14 mouse cellular contexts compared by ENCODE assay signal in genomic region chr17:91216429-91216828, GRCm38 (mm10).
DNase-seq lines count a peak whose midpoint lies in the region; ATAC-seq lines count a peak whose summit lies in the region.
"Had no signal": no experiment of that assay in that cellular context is flagged by ENCODE, and none has a peak within 500 bp of the region (broad histone marks: within the 10 kb centered on the region; RNA-seq: fewer than 3 reads in every experiment).

No protein-coding gene starts in this region.

- intact Hi-C loops in heart, postnatal 25 days (cut with DNase I): no loop called here

- H3K36me3 ChIP-seq in kidney, embryonic 15.5 days: no peaks in the 10 kb centered on the region
- H3K36me3 ChIP-seq: heart, embryonic 13.5 days had no signal

- peak; percentile 10 for DNase-seq in kidney, postnatal 14 days
- DNase-seq in right cerebral cortex, postnatal 10 days (ENCODE audit: low spot score in 2 of 2): peak; percentile 25 to 40
- no peak for DNase-seq in right cerebral cortex, postnatal 25 days
- peak; percentile 42 for DNase-seq in adrenal gland, postnatal 10 days
- DNase-seq in mesoderm, embryonic 11.5 days (ENCODE audit: low read depth, low spot score): peak; percentile 6
- no peak for DNase-seq in heart, postnatal 25 days (ENCODE audit: low spot score)
- DNase-seq: cerebellum, adult 9-10 months; forebrain, postnatal 0 days; thymus, postnatal 25 days had no signal

- no peak for ATAC-seq in kidney, embryonic 15.5 days (replicated peaks; ENCODE audit: low FRiP score)
- ATAC-seq in megakaryocyte, adult 5-6 weeks (ENCODE audit: poor library complexity, severe bottlenecking): no peak
- ATAC-seq: forebrain, postnatal 0 days; Patski had no signal

- H3K27me3 ChIP-seq in kidney, embryonic 15.5 days: no peaks in the 10 kb centered on the region
- H3K27me3 ChIP-seq: heart, embryonic 13.5 days; Patski had no signal

- H3K4me2 ChIP-seq in kidney, embryonic 15.5 days: no peak overlapping the region
- H3K4me2 ChIP-seq: heart, embryonic 13.5 days had no signal

- no peak overlapping the region for H3K9ac ChIP-seq in kidney, embryonic 15.5 days
- H3K9ac ChIP-seq: forebrain, postnatal 0 days; heart, embryonic 13.5 days; liver, embryonic 14.5 days had no signal

- H3K4me3 ChIP-seq in kidney, embryonic 15.5 days (replicated peaks): no peak overlapping the region
- H3K4me3 ChIP-seq: heart, embryonic 13.5 days had no signal

- H3K4me1 ChIP-seq in kidney, embryonic 15.5 days: no peaks in the 10 kb centered on the region
- H3K4me1 ChIP-seq: heart, embryonic 13.5 days had no signal

- no peaks in the 10 kb centered on the region for H3K9me3 ChIP-seq in kidney, embryonic 15.5 days (replicated peaks)
- H3K9me3 ChIP-seq: heart, embryonic 13.5 days had no signal

- H3K27ac ChIP-seq in kidney, embryonic 15.5 days: no peak overlapping the region
- H3K27ac ChIP-seq: heart, embryonic 13.5 days; liver, embryonic 14.5 days had no signal

Comparison
In these comparisons a context has a peak if more than half of its experiments do, and no peak if none do; other contexts are left out.
1. DNase-seq: peak in kidney, postnatal 14 days (single experiment), right cerebral cortex, postnatal 10 days (2 of 2), adrenal gland, postnatal 10 days (single experiment) and mesoderm, embryonic 11.5 days (single experiment); none in right cerebral cortex, postnatal 25 days (single experiment) and heart, postnatal 25 days (single experiment).